Mouse (Mus musculus): ENCODE data around the gene Kcnj15.

DNA sequence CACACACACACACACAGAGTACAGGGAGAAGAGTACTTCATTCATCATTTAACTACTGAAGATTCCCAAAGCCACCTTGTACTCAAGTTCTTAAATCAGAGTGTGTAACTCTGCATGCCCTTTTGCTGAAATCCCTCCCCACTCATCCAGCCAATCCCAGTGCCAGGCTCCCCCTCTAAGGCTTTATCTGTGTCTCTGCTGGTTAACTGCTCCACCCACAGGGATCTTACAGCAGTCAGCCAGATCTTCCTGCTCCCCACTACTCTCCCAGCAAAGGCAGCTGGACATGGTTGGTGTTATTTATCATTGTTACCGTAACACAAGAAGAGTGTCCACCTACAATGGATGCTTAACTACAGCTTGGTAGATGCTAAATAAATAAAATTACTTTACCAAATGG, 14.0 kb upstream of the Kcnj15 start:
- no peak for TF ChIP-seq POLR2A (IDR thresholded peaks at IDR 0.05; ENCODE audit: borderline replicate concordance, extremely low read depth, low read depth, low read length)
- no peak for TF ChIP-seq CTCF (IDR thresholded peaks at IDR 0.05; ENCODE audit: insufficient read depth, low read length)

All from lung, adult 2 months (tissue).